In genomic region chr5:148041661-148042060, GRCm38 (mm10) we compare ENCODE assay signal across 26 mouse cellular contexts.
"Had no signal": no experiment of that assay in that cellular context is flagged by ENCODE, and none has a peak within 500 bp of the region (broad histone marks: within the 10 kb centered on the region; RNA-seq: fewer than 3 reads in every experiment).

No protein-coding gene starts in this region.

- ATAC-seq: forebrain, embryonic 13.5 days; forebrain, embryonic 14.5 days; forebrain, embryonic 15.5 days; forebrain, embryonic 16.5 days; forebrain, postnatal 0 days had no signal

- H3K4me1 ChIP-seq: embryonic facial prominence, embryonic 10.5 days; embryonic facial prominence, embryonic 12.5 days; embryonic facial prominence, embryonic 13.5 days; embryonic facial prominence, embryonic 15.5 days; forebrain, embryonic 10.5 days; forebrain, embryonic 12.5 days; forebrain, embryonic 13.5 days; forebrain, embryonic 15.5 days had no signal

- H3K9ac ChIP-seq: embryonic facial prominence, embryonic 12.5 days; embryonic facial prominence, embryonic 13.5 days; embryonic facial prominence, embryonic 15.5 days; forebrain, embryonic 12.5 days; forebrain, embryonic 13.5 days; forebrain, embryonic 15.5 days; forebrain, postnatal 0 days had no signal

- H3K4me2 ChIP-seq: embryonic facial prominence, embryonic 12.5 days; embryonic facial prominence, embryonic 13.5 days; embryonic facial prominence, embryonic 15.5 days; forebrain, embryonic 12.5 days; forebrain, embryonic 13.5 days; forebrain, embryonic 15.5 days had no signal

- H3K27me3 ChIP-seq: embryonic facial prominence, embryonic 12.5 days; embryonic facial prominence, embryonic 13.5 days; embryonic facial prominence, embryonic 15.5 days; forebrain, embryonic 12.5 days; forebrain, embryonic 13.5 days; forebrain, embryonic 15.5 days had no signal

- H3K36me3 ChIP-seq: embryonic facial prominence, embryonic 10.5 days; embryonic facial prominence, embryonic 12.5 days; embryonic facial prominence, embryonic 13.5 days; embryonic facial prominence, embryonic 15.5 days; forebrain, embryonic 10.5 days; forebrain, embryonic 12.5 days; forebrain, embryonic 15.5 days had no signal

- H3K9me3 ChIP-seq: forebrain, embryonic 15.5 days had no signal

- H3K27ac ChIP-seq: embryonic facial prominence, embryonic 10.5 days; embryonic facial prominence, embryonic 12.5 days; embryonic facial prominence, embryonic 13.5 days; embryonic facial prominence, embryonic 15.5 days; forebrain, embryonic 10.5 days; forebrain, embryonic 12.5 days; forebrain, embryonic 13.5 days; forebrain, embryonic 15.5 days; gastrocnemius, adult 2 months; heart, adult 2 months had no signal

- H3K4me3 ChIP-seq: embryonic facial prominence, embryonic 10.5 days; embryonic facial prominence, embryonic 12.5 days; embryonic facial prominence, embryonic 13.5 days; embryonic facial prominence, embryonic 15.5 days; erythroblast, embryonic 14.5 days; forebrain, embryonic 10.5 days; forebrain, embryonic 12.5 days; forebrain, embryonic 13.5 days; forebrain, embryonic 15.5 days; gastrocnemius, adult 2 months; heart, adult 2 months had no signal

- DNase-seq: cerebellum, adult 9-10 months; cerebellum, postnatal 10 days; cerebellum, postnatal 14 days; cerebellum, postnatal 25 days; cerebellum, postnatal 36 days; embryo, embryonic 11 days; forebrain, postnatal 0 days; gastrocnemius, adult 2 months; gastrocnemius, postnatal 10 days; gastrocnemius, postnatal 14 days; gastrocnemius, postnatal 25 days; gastrocnemius, postnatal 36 days; heart, adult 11 months; heart, adult 18-20 months; heart, adult 2 months had no signal
